Mouse (Mus musculus) right cerebral cortex, adult 18-20 months (tissue): ENCODE data around the gene Cacna2d2.
"Not testable (repeated sequence)": the region's sequence is repeated elsewhere in the genome, so short reads cannot be mapped to it uniquely, and the experiment has no call there.

ENCODE experiments used
- DNase-seq: peaks from one replicate; pipeline ENCODE4 v3.0.0; 2022; ENCODE audit warnings: mixed read lengths

The Cacna2d2 gene

DNA sequence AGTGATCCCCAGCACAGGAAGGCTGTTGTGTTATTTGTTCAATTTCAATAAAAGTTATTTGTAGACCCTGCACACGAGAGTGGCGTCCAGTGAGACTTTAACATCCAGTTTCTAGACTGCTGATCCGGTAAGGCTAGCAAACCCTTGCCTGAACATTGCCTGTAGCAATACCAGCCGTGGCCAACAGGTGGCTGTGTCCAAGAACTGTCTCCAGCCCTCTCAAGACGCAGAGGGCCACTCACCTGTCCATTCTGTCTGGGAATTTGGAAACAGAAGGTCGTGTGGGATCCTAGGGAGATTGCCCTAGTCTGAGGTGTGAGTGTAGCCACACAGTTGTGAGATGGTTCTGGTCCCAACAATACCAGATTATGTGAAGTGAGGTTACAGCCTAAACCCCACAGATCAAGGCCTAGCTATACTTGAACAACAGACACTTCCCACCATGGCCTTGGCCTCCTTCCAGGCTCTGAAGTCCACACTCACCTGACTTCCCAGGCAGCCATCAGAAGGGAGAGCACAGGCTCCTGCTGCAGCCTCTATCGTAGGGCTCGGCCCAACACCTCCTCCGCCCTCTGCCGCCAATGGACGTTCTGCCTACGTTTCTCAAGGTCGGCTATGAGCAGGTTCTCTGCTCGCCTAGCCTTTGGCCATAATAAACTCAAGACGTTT lies 166.8 kb downstream of the Cacna2d2 start:
- peak; percentile 48 for DNase-seq

DNA sequence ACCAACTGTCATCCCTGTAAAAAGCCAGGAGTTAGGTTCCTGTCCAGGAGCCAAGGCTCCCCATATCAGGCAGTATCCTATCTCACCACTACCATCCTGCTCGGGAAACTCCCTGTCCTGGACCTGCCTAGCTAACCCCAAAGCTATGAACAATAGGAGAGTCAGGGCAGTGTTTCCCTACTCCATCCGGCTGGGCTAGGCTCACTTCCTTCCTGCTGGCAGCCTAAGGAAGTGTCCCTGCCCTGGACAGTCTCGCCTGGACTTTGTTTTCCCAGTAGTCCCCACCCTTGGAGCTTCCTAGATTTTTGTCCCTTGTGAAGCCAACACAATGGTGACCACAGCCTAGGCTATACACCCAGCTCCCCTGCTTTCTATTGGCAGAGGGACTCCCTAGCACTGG lies 167.4 kb downstream of the Cacna2d2 start:
- no peak for DNase-seq

DNA sequence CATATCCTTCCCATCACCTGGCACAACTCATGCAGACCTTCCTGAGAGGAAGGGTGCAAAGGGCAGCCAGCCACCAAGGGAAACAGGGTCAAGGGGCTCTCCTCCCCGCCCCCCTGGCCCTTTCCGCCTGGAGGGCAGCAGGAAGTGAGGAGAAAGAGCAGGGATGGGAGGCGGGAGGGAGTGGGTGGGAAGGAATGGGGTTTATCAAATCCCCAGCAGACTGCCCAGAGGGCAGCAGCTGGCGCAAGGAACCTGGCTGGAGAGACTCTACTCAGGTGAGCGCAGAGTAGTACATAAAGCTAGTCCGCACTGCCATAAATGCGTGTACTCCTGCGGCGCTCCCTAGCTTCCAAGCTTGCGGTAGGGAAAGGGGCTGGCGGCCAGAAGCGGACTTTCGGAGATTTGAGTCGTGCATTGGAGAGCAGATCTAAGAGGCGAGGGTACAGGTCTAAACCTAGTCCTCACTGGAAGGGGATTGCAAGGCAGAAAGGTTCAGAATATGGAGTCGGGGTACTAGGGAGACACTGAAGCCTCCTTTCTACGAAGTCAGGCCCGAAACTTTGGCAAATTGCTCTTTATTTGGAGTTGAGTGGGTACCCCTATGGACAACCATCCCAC lies 168.4 kb downstream of the Cacna2d2 start, which contains the start of gene Hyal2:
Gene Hyal2, plus strand, starts transcription at position 244 of the 618 bp plus-strand sequence.
- DNase-seq, result no peak

DNA sequence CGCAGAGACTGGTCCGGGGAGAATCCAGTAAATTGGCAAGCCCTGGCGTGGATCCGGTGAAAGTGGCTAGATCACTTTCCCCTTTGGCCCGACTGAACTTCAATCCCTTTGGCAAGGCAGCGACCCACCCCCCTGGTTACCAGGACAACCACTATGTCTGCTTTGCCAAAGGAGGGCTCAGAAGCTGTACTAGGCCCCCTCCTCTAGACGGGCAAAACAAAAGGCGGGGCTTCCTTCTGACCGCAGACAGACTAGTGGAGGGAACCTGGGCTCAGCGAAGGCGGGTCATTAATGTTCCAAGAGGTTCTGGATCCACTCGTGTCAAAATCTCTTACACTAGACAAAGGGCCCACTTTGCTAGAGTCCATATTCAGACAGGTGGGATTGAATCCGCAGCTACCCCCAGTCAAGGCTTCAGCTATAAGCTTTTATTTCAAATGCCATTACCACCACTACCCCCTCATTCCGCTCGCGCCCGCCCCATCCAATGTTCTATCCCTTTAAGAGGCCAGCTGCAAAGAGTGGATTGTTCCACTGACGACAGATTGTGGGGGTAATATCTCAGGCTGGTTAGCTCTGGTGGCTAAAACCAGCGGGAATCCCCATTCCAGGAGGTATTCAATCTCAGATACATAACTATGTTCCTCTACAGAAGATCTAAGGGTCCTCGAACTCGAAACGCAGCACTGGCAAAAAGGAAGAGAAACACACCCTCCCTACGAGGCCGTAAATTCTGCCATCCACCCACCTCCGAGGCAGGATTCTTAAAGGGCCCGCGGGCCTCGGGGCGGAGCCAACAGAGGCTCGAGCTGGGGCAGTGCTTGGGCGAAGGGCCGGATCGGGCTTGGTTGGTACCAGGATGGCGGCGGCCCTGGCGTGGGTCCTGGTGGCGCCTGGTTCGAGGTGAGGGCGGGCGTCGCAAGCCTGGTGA lies 169.2 kb downstream of the Cacna2d2 start:
- peak; percentile 77 for DNase-seq

DNA sequence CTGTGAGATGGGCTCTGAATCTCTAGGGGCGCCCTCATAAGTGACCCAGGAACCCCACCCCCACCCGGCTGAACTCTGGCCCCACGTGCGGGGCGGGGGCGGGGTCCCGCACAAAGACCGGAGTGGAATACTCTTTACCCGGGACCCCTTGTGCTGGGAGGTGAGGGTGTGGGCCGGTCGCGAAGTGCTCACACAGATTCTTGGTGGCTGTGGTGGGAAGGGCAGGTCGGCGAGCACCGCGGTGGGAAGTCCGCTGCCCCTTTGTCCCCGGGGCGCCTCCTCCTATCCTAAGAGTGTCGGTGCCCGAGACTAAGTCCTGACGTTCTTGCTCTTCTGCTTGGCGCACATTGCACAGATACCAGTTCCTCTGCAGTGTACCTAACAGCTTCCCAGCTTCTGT lies 169.9 kb downstream of the Cacna2d2 start:
- no peak for DNase-seq

DNA sequence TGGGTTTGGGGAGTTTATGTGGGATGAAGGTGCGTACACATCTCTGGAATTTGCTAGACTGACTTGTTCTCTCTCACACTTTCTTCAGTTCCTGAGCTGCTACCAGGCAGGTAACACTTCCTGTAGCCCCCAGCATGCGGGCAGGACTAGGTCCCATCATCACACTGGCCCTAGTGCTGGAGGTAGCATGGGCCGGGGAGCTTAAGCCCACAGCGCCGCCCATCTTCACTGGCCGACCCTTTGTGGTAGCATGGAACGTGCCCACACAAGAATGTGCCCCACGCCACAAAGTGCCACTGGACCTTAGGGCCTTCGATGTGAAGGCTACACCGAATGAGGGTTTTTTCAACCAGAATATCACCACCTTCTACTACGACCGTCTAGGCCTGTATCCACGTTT lies 170.6 kb downstream of the Cacna2d2 start:
- DNase-seq, result no peak

DNA sequence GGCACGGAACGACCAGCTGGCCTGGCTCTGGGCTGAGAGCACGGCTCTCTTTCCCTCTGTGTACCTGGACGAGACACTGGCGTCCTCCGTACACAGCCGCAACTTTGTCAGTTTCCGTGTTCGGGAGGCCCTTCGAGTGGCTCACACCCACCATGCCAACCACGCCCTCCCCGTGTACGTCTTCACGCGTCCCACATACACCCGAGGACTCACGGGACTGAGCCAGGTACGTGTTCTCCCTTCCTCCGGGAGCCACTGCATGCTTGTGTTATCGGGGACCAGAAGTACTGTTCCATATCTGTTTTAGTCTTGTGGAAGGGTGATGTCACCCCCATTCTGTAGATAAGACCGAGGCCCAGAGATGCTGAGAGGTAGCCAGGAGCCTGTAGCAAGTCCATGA lies 171.4 kb downstream of the Cacna2d2 start:
- DNase-seq, result no peak

DNA sequence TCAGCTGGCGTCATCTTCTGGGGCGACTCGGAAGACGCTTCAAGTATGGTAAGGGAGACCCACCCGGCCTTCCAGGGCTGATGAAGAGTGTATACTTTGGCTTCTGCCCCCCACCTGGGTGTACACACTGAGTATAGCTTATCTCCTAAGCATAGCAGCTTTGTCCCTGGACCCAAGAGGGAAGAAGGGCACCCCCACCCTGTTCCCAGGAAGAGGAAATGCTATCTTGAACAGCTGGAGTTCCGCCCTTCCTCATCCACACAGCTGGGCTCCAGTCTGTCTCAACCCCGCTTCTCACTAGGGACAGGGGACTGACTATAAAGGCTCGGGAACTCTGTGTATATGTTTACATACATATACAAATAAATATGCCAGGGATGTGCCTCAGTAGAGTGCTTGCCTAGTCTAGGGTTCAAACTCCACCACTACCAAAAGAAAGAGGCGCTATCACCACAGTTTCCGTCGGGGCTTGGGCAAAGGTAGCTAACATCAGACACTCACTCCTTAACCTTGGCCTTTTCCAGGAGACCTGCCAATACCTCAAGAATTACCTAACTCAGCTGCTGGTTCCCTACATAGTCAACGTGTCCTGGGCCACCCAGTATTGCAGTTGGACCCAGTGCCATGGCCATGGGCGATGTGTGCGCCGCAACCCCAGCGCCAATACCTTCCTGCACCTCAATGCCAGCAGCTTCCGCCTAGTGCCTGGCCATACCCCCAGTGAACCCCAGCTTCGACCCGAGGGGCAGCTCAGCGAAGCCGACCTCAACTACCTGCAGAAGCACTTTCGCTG lies 172.3 kb downstream of the Cacna2d2 start:
- no peak for DNase-seq

DNA sequence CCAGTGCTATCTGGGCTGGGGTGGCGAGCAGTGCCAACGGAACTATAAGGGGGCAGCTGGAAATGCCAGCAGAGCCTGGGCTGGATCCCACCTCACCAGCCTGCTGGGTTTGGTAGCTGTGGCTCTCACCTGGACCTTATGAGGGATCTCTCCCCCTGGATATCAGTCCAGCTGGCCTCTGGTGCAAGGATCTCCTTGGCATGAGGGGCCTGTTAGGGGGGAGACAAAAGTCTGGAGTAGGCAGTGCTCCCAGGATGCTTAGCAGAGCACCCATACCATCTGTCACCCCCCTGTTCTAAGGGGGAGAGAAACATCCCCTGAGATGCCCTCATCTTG lies 172.9 kb downstream of the Cacna2d2 start:
- no peak for DNase-seq

DNA sequence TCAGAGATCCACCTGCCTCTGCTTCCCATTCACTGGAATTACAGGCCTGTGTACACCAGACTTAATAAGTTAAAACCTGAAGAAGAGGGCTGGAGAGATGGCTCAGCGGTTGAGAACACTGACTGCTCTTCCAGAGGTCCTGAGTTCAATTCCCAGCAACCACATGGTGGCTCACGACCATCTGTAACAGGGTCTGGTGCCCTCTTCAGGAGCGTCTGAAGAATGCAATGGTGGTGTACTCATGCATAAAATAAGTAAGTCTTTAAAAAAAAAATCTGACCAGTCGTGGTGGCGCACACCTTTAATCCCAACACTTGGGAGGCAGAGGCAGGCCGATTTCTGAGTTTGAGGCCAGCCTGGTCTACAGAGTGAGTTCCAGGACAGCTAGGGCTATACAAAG lies 174.4 kb downstream of the Cacna2d2 start:
- not testable (repeated sequence) for DNase-seq

DNA sequence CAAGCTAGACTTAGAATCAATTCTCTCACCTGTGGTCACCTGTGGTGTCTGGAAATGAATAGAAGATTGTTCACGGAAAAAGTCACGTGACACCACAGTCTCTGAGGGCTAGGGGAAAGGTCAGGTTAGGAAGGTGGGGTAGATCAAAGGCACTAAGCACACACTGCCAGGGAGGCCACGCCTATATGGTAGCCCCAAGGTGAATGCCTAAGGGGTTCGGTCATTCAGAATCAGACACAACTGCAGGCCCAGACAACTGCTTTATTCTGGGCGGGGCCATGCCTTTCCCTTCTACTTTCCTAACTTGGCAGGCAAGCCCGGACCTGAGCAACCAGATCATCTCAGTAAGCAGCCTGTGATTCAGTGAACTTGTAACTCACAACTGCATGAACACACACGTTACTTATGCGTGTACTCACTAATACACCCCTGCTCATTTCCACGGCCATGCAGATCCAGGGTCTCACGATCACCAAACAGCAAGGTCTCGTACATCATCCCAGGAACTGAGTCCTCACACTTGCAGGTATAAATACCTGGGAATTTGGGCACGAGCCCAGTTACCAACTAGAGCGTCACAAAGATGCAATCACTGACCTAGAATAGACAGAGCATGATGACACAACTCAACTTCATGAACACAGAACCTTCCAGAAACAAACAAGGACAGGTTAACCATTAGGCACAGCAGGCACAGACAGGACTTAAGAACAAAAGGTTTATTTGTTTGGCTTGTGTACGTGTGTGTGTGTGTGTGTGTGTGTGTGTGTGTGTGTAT lies 176.4 kb downstream of the Cacna2d2 start:
- DNase-seq, result no peak

DNA sequence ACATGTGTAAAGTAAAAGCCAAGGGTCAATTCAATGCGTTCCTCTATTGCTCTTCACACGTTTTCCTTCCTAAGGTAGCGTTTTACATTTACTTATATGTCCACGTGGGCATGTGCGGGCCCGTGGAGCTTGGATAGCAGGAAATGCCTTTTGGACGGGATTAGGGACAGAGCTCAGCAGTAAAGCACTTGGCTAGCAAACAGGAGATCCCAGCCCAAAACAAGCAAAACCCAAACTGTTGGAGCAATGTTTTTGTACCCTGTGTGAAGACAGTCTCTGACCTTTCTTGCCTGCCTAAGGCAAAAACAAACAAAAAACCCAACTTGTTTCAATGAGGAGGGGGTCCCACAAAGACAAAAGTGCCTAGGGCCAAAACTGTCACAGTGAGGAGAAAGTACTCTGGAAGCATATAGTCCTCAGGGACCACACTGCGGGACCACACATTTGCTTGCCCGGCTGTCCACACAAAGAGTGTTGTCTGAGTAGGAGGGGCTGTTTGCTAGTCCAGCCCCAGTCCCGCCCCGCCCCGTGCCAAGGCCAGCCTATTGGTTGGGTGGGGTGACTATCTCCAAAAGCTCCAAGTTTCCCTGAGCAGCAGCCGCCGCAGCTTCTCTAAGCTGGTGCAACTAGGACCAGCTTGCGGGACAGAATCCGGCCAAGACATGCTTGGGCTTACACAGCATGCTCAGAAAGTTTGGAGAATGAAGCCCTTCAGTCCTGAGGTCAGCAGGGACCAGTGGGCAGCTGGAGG lies 177.1 kb downstream of the Cacna2d2 start, which contains the start of gene Hyal1:
Gene Hyal1, plus strand, starts transcription at position 571 of the 751 bp plus-strand sequence.
- no peak for DNase-seq

DNA sequence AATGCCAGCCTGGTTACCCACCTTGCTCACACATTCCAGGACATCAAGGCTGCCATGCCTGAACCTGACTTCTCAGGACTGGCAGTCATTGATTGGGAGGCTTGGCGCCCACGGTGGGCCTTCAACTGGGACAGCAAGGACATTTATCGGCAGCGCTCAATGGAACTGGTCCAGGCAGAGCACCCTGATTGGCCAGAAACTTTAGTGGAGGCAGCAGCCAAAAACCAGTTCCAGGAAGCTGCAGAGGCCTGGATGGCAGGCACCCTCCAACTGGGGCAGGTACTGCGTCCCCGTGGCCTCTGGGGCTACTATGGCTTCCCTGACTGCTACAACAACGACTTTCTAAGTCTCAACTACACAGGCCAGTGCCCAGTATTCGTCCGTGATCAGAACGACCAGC lies 178.5 kb downstream of the Cacna2d2 start:
- DNase-seq, result no peak

DNA sequence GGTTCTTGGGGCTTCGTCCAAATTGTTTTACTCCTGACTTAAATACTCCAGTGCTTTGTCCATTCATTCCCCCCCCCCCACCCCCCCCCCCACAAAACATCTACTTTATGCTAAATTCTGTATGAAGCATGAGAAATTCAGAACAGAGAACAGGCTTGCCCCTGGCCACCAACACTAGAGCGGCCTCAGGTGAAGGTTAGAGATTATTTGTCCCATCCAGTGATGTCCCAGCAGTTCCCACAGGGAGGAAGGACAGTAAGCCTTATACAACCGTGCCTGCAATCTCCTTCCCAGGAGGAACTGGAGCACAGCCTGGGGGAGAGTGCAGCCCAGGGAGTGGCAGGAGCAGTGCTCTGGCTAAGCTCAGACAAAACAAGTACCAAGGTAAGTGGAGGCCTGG lies 179.2 kb downstream of the Cacna2d2 start, which contains the start of gene Naa80:
Gene Naa80, plus strand, starts transcription at position 301 of the 400 bp plus-strand sequence.
- DNase-seq, result no peak
